ENCODE assay signal across 8 mouse cellular contexts in genomic region chr10:119240722-119241089, GRCm38 (mm10). TPM values are rescaled to one million over a fixed set of nuclear protein-coding genes. Genes with fewer than 3 reads are reported as not detected.
DNase-seq lines count a peak whose midpoint lies in the region; ATAC-seq lines count a peak whose summit lies in the region.

No protein-coding gene starts in this region.

- peak overlapping the region; percentile 78 for H3K9ac ChIP-seq in neural tube, embryonic 11.5 days (ENCODE audit: low read length)
- H3K9ac ChIP-seq in hindbrain, embryonic 11.5 days (ENCODE audit: low read depth, low read length) = peak overlapping the region; percentile 78

- peak overlapping the region; percentile 98 for H3K4me3 ChIP-seq in neural tube, embryonic 11.5 days (ENCODE audit: low read depth, low read length)
- peak overlapping the region; percentile 96 for H3K4me3 ChIP-seq in hindbrain, embryonic 11.5 days (ENCODE audit: low read depth, low read length)
- H3K4me3 ChIP-seq in midbrain, embryonic 10.5 days = peak overlapping the region; percentile 95

- peaks cover 3% of the 10 kb centered on the region; the same call in 1 of the 2 replicates for H3K36me3 ChIP-seq in neural tube, embryonic 11.5 days (ENCODE audit: control insufficient read depth, insufficient read depth, low read length)
- no peaks in the 10 kb centered on the region for H3K36me3 ChIP-seq in hindbrain, embryonic 11.5 days (ENCODE audit: control insufficient read depth, insufficient read depth, low read length)
- peaks cover 16% of the 10 kb centered on the region for H3K36me3 ChIP-seq in midbrain, embryonic 10.5 days

- H3K4me2 ChIP-seq in neural tube, embryonic 11.5 days (ENCODE audit: low read depth) = peak overlapping the region; percentile 72
- H3K4me2 ChIP-seq in hindbrain, embryonic 11.5 days (replicated peaks; ENCODE audit: low read depth, low read length) = peak overlapping the region; percentile 58

- H3K9me3 ChIP-seq in neural tube, embryonic 11.5 days (ENCODE audit: control insufficient read depth, low read length) = no peaks in the 10 kb centered on the region
- no peaks in the 10 kb centered on the region for H3K9me3 ChIP-seq in hindbrain, embryonic 11.5 days (ENCODE audit: control insufficient read depth, low read length)
- H3K9me3 ChIP-seq in midbrain, embryonic 10.5 days (replicated peaks) = no peaks in the 10 kb centered on the region

- peaks cover 8% of the 10 kb centered on the region for H3K4me1 ChIP-seq in neural tube, embryonic 11.5 days (ENCODE audit: control insufficient read depth, insufficient read depth, low read length)
- H3K4me1 ChIP-seq in hindbrain, embryonic 11.5 days (replicated peaks; ENCODE audit: control insufficient read depth, insufficient read depth, low read length) = peaks cover 5% of the 10 kb centered on the region
- H3K4me1 ChIP-seq in midbrain, embryonic 10.5 days = peaks cover 24% of the 10 kb centered on the region

- peak overlapping the region; percentile 79 for H3K27ac ChIP-seq in neural tube, embryonic 11.5 days (ENCODE audit: low read depth, low read length)
- H3K27ac ChIP-seq in hindbrain, embryonic 11.5 days (ENCODE audit: low read depth, low read length) = peak overlapping the region; percentile 98
- H3K27ac ChIP-seq in midbrain, embryonic 10.5 days (replicated peaks) = peak overlapping the region; percentile 98

- H3K27me3 ChIP-seq in neural tube, embryonic 11.5 days (ENCODE audit: control insufficient read depth, insufficient read depth, low read length) = no peaks in the 10 kb centered on the region
- H3K27me3 ChIP-seq in hindbrain, embryonic 11.5 days (ENCODE audit: control insufficient read depth, insufficient read depth, low read length) = no peaks in the 10 kb centered on the region
- H3K27me3 ChIP-seq in midbrain, embryonic 10.5 days (ENCODE audit: low read depth, poor library complexity, severe bottlenecking) = no peaks in the 10 kb centered on the region

- no peak for ATAC-seq in neural tube, embryonic 11.5 days (ENCODE audit: insufficient read depth, low FRiP score, low TSS enrichment)
- no peak; the same call in 1 of the 2 replicates for ATAC-seq in hindbrain, embryonic 11.5 days (ENCODE audit: low FRiP score)
- no peak for ATAC-seq in inflammation-experienced regulatory T-cells, adult 6 months

- peak; percentile 55 for DNase-seq in cerebellum, adult 11-12 months
- DNase-seq in cerebellum, postnatal 14 days = no peak
- DNase-seq in neural tube, embryonic 11.5 days (ENCODE audit: low spot score) = no peak
- DNase-seq in neural tube, embryonic 10.5 days (ENCODE audit: extremely low spot score, low spot score) = no peak
- no peak for DNase-seq in hindbrain, embryonic 11.5 days (ENCODE audit: low spot score)
- no peak for DNase-seq in midbrain, embryonic 10.5 days (ENCODE audit: low spot score)
- no peak for DNase-seq in left cerebral cortex, adult 9 months (ENCODE audit: low spot score in 2 of 2)

- 6% methylated on average over 9 of the region's 9 CpGs for WGBS in neural tube, embryonic 11.5 days
- 4% methylated on average over 9 of the region's 9 CpGs for WGBS in hindbrain, embryonic 11.5 days
- WGBS in midbrain, embryonic 10.5 days = 5% methylated on average over 9 of the region's 9 CpGs

RNA-seq across cellular contexts. Expression of gene Cand1, which starts 0.9 kb away (rescaled TPM):
- polyA plus RNA-seq in neural tube, embryonic 11.5 days (2014; fragmentation: Nextera tagmentation; extraction: Ambion mirVana) = 130 and 131 TPM in 2 replicates
- polyA plus RNA-seq in hindbrain, embryonic 11.5 days (2014; fragmentation: Nextera tagmentation; extraction: Ambion mirVana) = 95.0 and 116 TPM in 2 replicates
- 92.6 and 93.3 TPM in 2 replicates for polyA plus RNA-seq in midbrain, embryonic 10.5 days (2016; fragmentation: Nextera tagmentation; extraction: Ambion mirVana)
- 10 to 100 TPM; 19.8 to 22.7 (median 20.4) TPM for polyA plus RNA-seq in inflammation-experienced regulatory T-cells, adult 6 months (2017; shearing (Covaris generic))
